Mouse (Mus musculus) bone marrow, adult 2 months (tissue): ENCODE results near the gene Adamts14. TPM values are rescaled to one million over a fixed set of nuclear protein-coding genes. Genes with fewer than 3 reads are reported as not detected.

Experiments
- H3K27ac ChIP-seq: fragments of 200-500 bp; 2 replicates; pipeline ENCODE4 v1.5.1; 2012; ENCODE audit warnings: low read depth, mild to moderate bottlenecking, control low read depth, inconsistent platforms, low read length; ENCODE audit not compliant: control insufficient read depth, poor library complexity, insufficient read depth
- H3K4me1 ChIP-seq: fragments of 200-500 bp; 2 replicates; pipeline ENCODE4 v1.6.1; 2011; ENCODE audit warnings: low read length; ENCODE audit not compliant: control insufficient read depth, insufficient read depth
- H3K4me3 ChIP-seq: fragments of 200-500 bp; replicated peaks from 2 replicates; pipeline ENCODE3; 2011; ENCODE audit warnings: mild to moderate bottlenecking, low read depth, low read length, control low read depth; ENCODE audit not compliant: control insufficient read depth
- CTCF ChIP-seq: fragments of 200-500 bp; IDR thresholded peaks from 2 replicates; pipeline ENCODE4 v1.5.1; 2011; ENCODE audit warnings: low read length, control low read depth; ENCODE audit not compliant: control insufficient read depth, insufficient read depth
- POLR2A ChIP-seq: fragments of 200-500 bp; IDR thresholded peaks from 2 replicates; pipeline ENCODE4 v1.6.1; 2011; ENCODE audit warnings: low read depth, mild to moderate bottlenecking, control low read depth, low read length, borderline replicate concordance; ENCODE audit not compliant: control insufficient read depth
- WGBS: fragments of 180-500 bp; shearing (Covaris S2); methylation state at CpG from one replicate; pipeline ENCODE4 v1.1.7; 2018; 5-methylcytosine and 5-hydroxymethylcytosine counted together
- polyA plus RNA-seq: library from polyadenylated mRNA; stranded (reverse); fragments of >200 nt; gene quantifications from 2 replicates; pipeline ENCODE4 v1.2.4, GENCODE M21; 2011; ENCODE audit warnings: low replicate concordance; ENCODE audit not compliant: missing spikeins, insufficient read depth, insufficient read length

The Adamts14 gene
- polyA plus RNA-seq, 1 experiment = 3.6 TPM

GRCm38 (mm10) chr10:61284309-61284708 lies 11.1 kb upstream of the Adamts14 start:
- Histone ChIP-seq H3K4me3 (no peak overlapping the region), H3K4me1 (no peaks in the 10 kb centered on the region), H3K27ac (no peak overlapping the region)
- 75% methylated on average over 4 of the region's 4 CpGs for WGBS
- TF ChIP-seq CTCF (no peak), POLR2A (no peak)

GRCm38 (mm10) chr10:61281115-61281514 lies 7.9 kb upstream of the Adamts14 start:
- 71% methylated on average over 5 of the region's 5 CpGs for WGBS
- no peak for TF ChIP-seq POLR2A
- no peak for TF ChIP-seq CTCF
- no peaks in the 10 kb centered on the region for H3K4me1 ChIP-seq
- H3K27ac ChIP-seq = no peak overlapping the region
- no peak overlapping the region for H3K4me3 ChIP-seq

- peak overlapping the region; percentile 34; the same call in 1 of the 2 replicates for H3K27ac ChIP-seq
- H3K4me1 ChIP-seq = no peaks in the 10 kb centered on the region
- no peak for TF ChIP-seq CTCF
- TF ChIP-seq POLR2A = no peak
- WGBS = 27% methylated on average over 14 of the region's 14 CpGs
- H3K4me3 ChIP-seq = no peak overlapping the region
Observed at GRCm38 (mm10) chr10:61277918-61278674, 4.9 kb upstream of the Adamts14 start.

GRCm38 (mm10) chr10:61277051-61277450 lies 3.8 kb upstream of the Adamts14 start:
- Histone ChIP-seq H3K4me3 (no peak overlapping the region), H3K27ac (no peak overlapping the region), H3K4me1 (no peaks in the 10 kb centered on the region)
- no peak for TF ChIP-seq POLR2A
- TF ChIP-seq CTCF = no peak
- WGBS = 85% methylated on average over 6 of the region's 6 CpGs

GRCm38 (mm10) chr10:61275669-61276110 lies 2.5 kb upstream of the Adamts14 start:
- no peak overlapping the region for H3K4me3 ChIP-seq

GRCm38 (mm10) chr10:61274532-61274931 lies 1.3 kb upstream of the Adamts14 start:
- no peak for TF ChIP-seq POLR2A
- no peak for TF ChIP-seq CTCF
- WGBS = 44% methylated on average over 2 of the region's 2 CpGs

More at GRCm38 (mm10) chr10:61275669-61276110, 2.5 kb upstream of the Adamts14 start:
- Histone ChIP-seq H3K4me1 (no peaks in the 10 kb centered on the region), H3K27ac (no peak overlapping the region)
- TF ChIP-seq CTCF (peak; percentile 44), POLR2A (no peak)
- WGBS = 2% methylated on average over 5 of the region's 5 CpGs

GRCm38 (mm10) chr10:61273844-61274215 lies 592 bp upstream of the Adamts14 start:
- WGBS = 43% methylated on average over 7 of the region's 7 CpGs
- no peak for TF ChIP-seq POLR2A
- no peak for TF ChIP-seq CTCF
- H3K4me3 ChIP-seq = no peak overlapping the region
- H3K27ac ChIP-seq = peak overlapping the region; percentile 29; the same call in 1 of the 2 replicates
- no peaks in the 10 kb centered on the region for H3K4me1 ChIP-seq

More at GRCm38 (mm10) chr10:61274532-61274931, 1.3 kb upstream of the Adamts14 start:
- H3K27ac ChIP-seq = no peak overlapping the region
- H3K4me3 ChIP-seq = no peak overlapping the region
- H3K4me1 ChIP-seq = no peaks in the 10 kb centered on the region

GRCm38 (mm10) chr10:61272631-61273030 lies 607 bp downstream of the Adamts14 start:
- TF ChIP-seq POLR2A (no peak), CTCF (no peak)
- H3K4me1 ChIP-seq = no peaks in the 10 kb centered on the region
- H3K27ac ChIP-seq = 0 out of 2 replicates have a peak overlapping the region, but pooled peaks have one; percentile 17
- no peak overlapping the region for H3K4me3 ChIP-seq
- 71% methylated on average over 5 of the region's 5 CpGs for WGBS

GRCm38 (mm10) chr10:61272089-61272626 lies 1.1 kb downstream of the Adamts14 start:
- 71% methylated on average over 8 of the region's 8 CpGs for WGBS
- no peak overlapping the region for H3K27ac ChIP-seq
- TF ChIP-seq POLR2A (no peak), CTCF (no peak)
- no peaks in the 10 kb centered on the region for H3K4me1 ChIP-seq
- no peak overlapping the region for H3K4me3 ChIP-seq
